Mouse (Mus musculus): Measurements from ENCODE around the gene Gusb.

The Gusb gene

DNA sequence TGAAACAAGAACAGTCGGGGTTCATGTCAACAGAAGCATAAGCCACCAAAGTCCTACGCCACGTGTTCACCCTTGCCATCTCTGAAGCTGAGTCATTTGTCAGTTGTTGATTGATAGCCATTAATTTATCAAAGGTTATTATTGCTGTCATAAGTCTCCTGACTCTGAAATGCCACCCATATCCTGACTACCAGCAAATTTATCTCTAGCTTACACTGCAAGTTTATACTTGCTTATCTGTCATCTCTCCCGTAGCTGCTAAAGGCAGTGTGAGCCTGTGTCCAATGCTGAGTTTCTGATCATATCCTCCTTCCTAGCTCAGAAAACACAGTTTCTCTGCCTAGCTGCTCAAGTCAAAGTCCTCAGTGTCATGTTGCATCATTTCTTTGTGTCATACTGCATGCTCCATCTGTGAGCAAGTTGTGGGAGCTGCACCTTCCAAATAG lies 28.0 kb downstream of the Gusb start:
- no peak for DNase-seq (ENCODE audit: low read depth, low spot score)

GRCm38 (mm10) chr5:129974354-129974753 lies 28.5 kb downstream of the Gusb start:
- DNase-seq (ENCODE audit: low read depth, low spot score): no peak

DNA sequence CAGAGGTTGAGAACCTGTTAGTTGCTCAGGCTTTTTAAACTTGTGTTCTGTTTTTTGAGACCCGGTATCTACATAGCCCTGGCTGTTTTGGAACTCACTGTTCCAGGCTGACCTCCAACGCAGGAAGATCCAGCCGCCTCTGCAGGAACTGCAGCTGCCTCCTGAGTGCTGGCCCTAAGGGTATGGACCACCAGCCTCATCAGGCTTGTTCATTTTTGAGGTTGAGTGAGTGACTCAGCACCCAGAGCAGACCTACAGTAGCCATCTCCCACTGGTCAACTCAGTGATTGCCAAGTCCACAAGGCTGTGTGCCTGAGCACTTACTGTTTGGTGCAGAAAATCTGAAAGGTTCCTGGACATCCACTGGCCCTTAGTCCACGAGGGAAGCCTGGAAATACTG lies 31.4 kb downstream of the Gusb start:
- no peak for DNase-seq (ENCODE audit: low read depth, low spot score)

GRCm38 (mm10) chr5:129968417-129968816 lies 34.4 kb downstream of the Gusb start:
- DNase-seq (ENCODE audit: low read depth, low spot score): no peak

GRCm38 (mm10) chr5:129966448-129966847 lies 36.4 kb downstream of the Gusb start:
- no peak for DNase-seq (ENCODE audit: low read depth, low spot score)

GRCm38 (mm10) chr5:129963224-129963623 lies 39.6 kb downstream of the Gusb start:
- no peak for DNase-seq (ENCODE audit: low read depth, low spot score)

DNA sequence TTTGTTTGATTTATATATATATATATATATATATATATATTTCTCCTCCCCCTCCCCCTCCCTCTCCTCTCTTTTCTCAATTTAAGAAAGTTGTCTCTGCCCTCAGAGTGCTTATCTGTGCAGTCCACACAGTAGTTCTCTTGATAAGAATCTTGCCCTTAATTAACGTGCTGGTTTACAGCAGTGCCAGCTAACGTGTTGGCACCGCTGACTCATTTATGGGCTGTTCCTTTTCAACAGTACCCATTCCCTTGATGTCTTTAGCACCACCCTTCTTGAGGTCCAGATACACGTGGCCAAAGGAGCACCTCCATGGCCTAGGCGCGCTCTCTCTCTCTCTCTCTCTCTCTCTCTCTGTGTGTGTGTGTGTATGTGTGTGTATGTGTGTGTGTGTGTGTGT lies 47.1 kb downstream of the Gusb start:
- no peak for DNase-seq (ENCODE audit: low read depth, low spot score)

GRCm38 (mm10) chr5:129954473-129955254 lies 48.2 kb downstream of the Gusb start:
- no peak for DNase-seq (ENCODE audit: low read depth, low spot score)

DNA sequence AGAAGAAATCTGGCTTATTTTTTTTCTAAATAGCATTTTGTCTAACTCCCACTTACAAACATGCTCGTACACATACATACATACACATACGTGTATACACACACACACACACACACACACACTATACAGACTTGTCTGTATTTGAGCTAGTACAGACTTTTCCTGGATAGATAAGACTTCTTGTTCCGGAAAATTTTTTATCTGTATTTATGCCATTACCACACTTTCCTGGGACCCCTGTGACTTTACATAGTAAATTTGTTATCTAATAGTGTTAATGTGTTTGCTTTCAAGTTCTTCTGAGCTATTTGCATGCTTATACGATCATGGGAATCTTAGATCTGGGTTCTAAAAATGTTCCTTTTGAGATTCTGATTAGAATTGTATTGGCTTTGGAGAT lies 50.7 kb downstream of the Gusb start:
- no peak for DNase-seq (ENCODE audit: low read depth, low spot score)

DNA sequence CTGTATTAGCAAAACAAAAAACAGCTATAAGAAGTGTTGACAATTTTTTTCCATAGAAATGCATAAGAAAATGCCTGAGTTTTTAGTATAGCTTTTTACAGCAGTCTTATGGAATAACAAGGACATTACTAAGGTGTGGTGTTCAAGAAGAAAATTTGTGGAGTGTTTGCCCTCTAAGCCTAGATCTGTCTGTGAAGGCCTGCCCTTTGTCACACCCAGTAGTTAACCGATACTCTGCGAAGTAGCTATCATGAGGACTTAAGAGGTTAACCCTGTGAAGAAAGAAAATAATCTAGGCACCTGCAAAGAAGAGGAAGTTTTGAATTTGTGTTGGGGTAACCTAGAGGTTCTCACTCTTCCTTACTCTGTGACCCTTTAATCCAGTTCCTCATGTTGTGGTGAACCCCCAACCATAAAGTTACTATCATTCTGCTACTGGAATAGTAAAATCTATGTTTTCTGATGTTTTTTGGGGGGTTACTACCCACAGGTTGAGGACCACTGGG lies 55.3 kb downstream of the Gusb start:
- DNase-seq (ENCODE audit: low read depth, low spot score): no peak

- no peak for DNase-seq (ENCODE audit: low read depth, low spot score)
Observed at GRCm38 (mm10) chr5:129943402-129943801, 59.4 kb downstream of the Gusb start.

- DNase-seq (ENCODE audit: low read depth, low spot score): peak; percentile 14
Observed at GRCm38 (mm10) chr5:129942073-129942939, 60.5 kb downstream of the Gusb start.

GRCm38 (mm10) chr5:129941495-129942045 lies 61.3 kb downstream of the Gusb start, which contains the start of gene Vkorc1l1:
Gene Vkorc1l1, plus strand, starts transcription at chr5:129941970.
- DNase-seq (ENCODE audit: low read depth, low spot score): peak; percentile 99

GRCm38 (mm10) chr5:129940736-129941494 lies 61.9 kb downstream of the Gusb start:
- no peak for DNase-seq (ENCODE audit: low read depth, low spot score)

- no peak for DNase-seq (ENCODE audit: low read depth, low spot score)
Observed at GRCm38 (mm10) chr5:129940281-129940680, 62.6 kb downstream of the Gusb start.

All from embryo, embryonic 11.5 days (tissue).